7 mouse cellular contexts compared by ENCODE assay signal in genomic region chr9:60244943-60245342, GRCm38 (mm10).
A peak's percentile ranks its signal among the peaks of the same experiment; 100 is the strongest.
DNase-seq lines count a peak whose midpoint lies in the region; ATAC-seq and TF ChIP-seq lines count a peak whose summit lies in the region.

No protein-coding gene starts in this region.

- TF ChIP-seq CTCF in bone marrow, adult 2 months (IDR thresholded peaks at IDR 0.05; ENCODE audit: control insufficient read depth, insufficient read depth, low read length) = peak; percentile 49
- TF ChIP-seq CTCF in embryonic fibroblast, embryonic 13.5 days (IDR thresholded peaks at IDR 0.05; ENCODE audit: borderline replicate concordance, insufficient read depth, low read length) = 0 out of 2 replicates have a peak, but pooled peaks have one; percentile 43

- WGBS in bone marrow, adult 2 months = 4% methylated on average over 5 of the region's 5 CpGs
- WGBS in hindbrain, embryonic 12.5 days = 5% methylated on average over 5 of the region's 5 CpGs

- 0 out of 2 replicates have a peak, but pooled peaks have one; percentile 22 for ATAC-seq in hindbrain, embryonic 12.5 days (ENCODE audit: low FRiP score)
- ATAC-seq in megakaryocyte, adult 5-6 weeks (ENCODE audit: poor library complexity, severe bottlenecking) = peak; percentile 62; the same call in 1 of the 2 replicates

- no peak overlapping the region for H3K27ac ChIP-seq in bone marrow, adult 2 months (ENCODE audit: control insufficient read depth, insufficient read depth, low read depth, low read length, poor library complexity)
- no peak overlapping the region for H3K27ac ChIP-seq in embryonic fibroblast, embryonic 13.5 days (ENCODE audit: insufficient read depth, low read length)
- H3K27ac ChIP-seq in hindbrain, embryonic 12.5 days = no peak overlapping the region

- no peaks in the 10 kb centered on the region for H3K4me1 ChIP-seq in bone marrow, adult 2 months (ENCODE audit: control insufficient read depth, insufficient read depth, low read length)
- H3K4me1 ChIP-seq in embryonic fibroblast, embryonic 13.5 days (ENCODE audit: control insufficient read depth, insufficient read depth, low read length) = no peaks in the 10 kb centered on the region
- no peaks in the 10 kb centered on the region; the same call in 1 of the 2 replicates for H3K4me1 ChIP-seq in hindbrain, embryonic 12.5 days

- peak; percentile 38 for DNase-seq in MEL-GATA-1-ER (ENCODE audit: extremely low read depth, low read depth)
- peak; percentile 70 to 81 for DNase-seq in layer of hippocampus, postnatal 14 days (ENCODE audit: low spot score in 2 of 2)
- DNase-seq in skeletal muscle tissue, adult 2 months (ENCODE audit: low read depth, low spot score) = peak; percentile 45

- no peak overlapping the region for H3K4me3 ChIP-seq in bone marrow, adult 2 months (replicated peaks; ENCODE audit: control insufficient read depth, low read depth, low read length)
- no peak overlapping the region for H3K4me3 ChIP-seq in embryonic fibroblast, embryonic 13.5 days (ENCODE audit: insufficient read depth, low read length)
- H3K4me3 ChIP-seq in hindbrain, embryonic 12.5 days = no peak overlapping the region

- H3K4me2 ChIP-seq in hindbrain, embryonic 12.5 days (replicated peaks) = no peak overlapping the region

- TF ChIP-seq POLR2A in bone marrow, adult 2 months (IDR thresholded peaks at IDR 0.05; ENCODE audit: borderline replicate concordance, control insufficient read depth, low read depth, low read length) = no peak
- no peak for TF ChIP-seq POLR2A in embryonic fibroblast, embryonic 13.5 days (IDR thresholded peaks at IDR 0.05; ENCODE audit: low read depth, low read length)

- H3K27me3 ChIP-seq in hindbrain, embryonic 12.5 days = no peaks in the 10 kb centered on the region

- no peaks in the 10 kb centered on the region for H3K9me3 ChIP-seq in hindbrain, embryonic 12.5 days (replicated peaks)

- no peaks in the 10 kb centered on the region for H3K36me3 ChIP-seq in hindbrain, embryonic 12.5 days

- no peak overlapping the region for H3K9ac ChIP-seq in hindbrain, embryonic 12.5 days
